Mouse (Mus musculus) T-helper 17 cell (primary cell): ENCODE data around the gene Zfhx3.

Experiments
- in situ Hi-C, 2 experiments: fragments of 300-600 bp; cut with MboI, MseI; formaldehyde crosslinking; loops; 1 replicate in 1 of 2; 2 replicates in 1 of 2; pipeline ENCODE4 v1.15.1; 2025; ENCODE audit warnings: high pct_unique_total_duplicates in 2 of 2

The Zfhx3 gene

GRCm38 (mm10) chr8:108829305-108829717 lies 886.9 kb downstream of the Zfhx3 start:
- in situ Hi-C loops = no loop called here

- in situ Hi-C loops = no loop called here
These were observed 892.7 kb downstream of the Zfhx3 start for GRCm38 (mm10) chr8:108835143-108835542.

GRCm38 (mm10) chr8:108837788-108838187 lies 895.3 kb downstream of the Zfhx3 start:
- in situ Hi-C loops = no loop called here

GRCm38 (mm10) chr8:108838761-108839160 lies 896.3 kb downstream of the Zfhx3 start:
- in situ Hi-C loops = no loop called here

- in situ Hi-C loops = no loop called here
These were observed 899.9 kb downstream of the Zfhx3 start for GRCm38 (mm10) chr8:108842307-108842706.

GRCm38 (mm10) chr8:108846174-108846573 lies 903.7 kb downstream of the Zfhx3 start:
- in situ Hi-C loops = no loop called here

GRCm38 (mm10) chr8:108846827-108847226 lies 904.4 kb downstream of the Zfhx3 start:
- in situ Hi-C loops = no loop called here

- in situ Hi-C loops = no loop called here
These were observed 904.9 kb downstream of the Zfhx3 start for GRCm38 (mm10) chr8:108847356-108847755.

- in situ Hi-C loops = no loop called here
These were observed 906.0 kb downstream of the Zfhx3 start for GRCm38 (mm10) chr8:108848484-108848883.

- in situ Hi-C loops = no loop called here
These were observed 910.6 kb downstream of the Zfhx3 start for GRCm38 (mm10) chr8:108853028-108853427.

GRCm38 (mm10) chr8:108854444-108855102 lies 912.1 kb downstream of the Zfhx3 start:
- in situ Hi-C loops = no loop called here

- in situ Hi-C loops = no loop called here
These were observed 916.6 kb downstream of the Zfhx3 start for GRCm38 (mm10) chr8:108859001-108859400.

- in situ Hi-C loops = no loop called here
These were observed 917.5 kb downstream of the Zfhx3 start for GRCm38 (mm10) chr8:108859983-108860382.

GRCm38 (mm10) chr8:108863440-108863839 lies 921.0 kb downstream of the Zfhx3 start:
- in situ Hi-C loops = no loop called here

GRCm38 (mm10) chr8:108866430-108866829 lies 924.0 kb downstream of the Zfhx3 start:
- in situ Hi-C loops = no loop called here

- in situ Hi-C loops = no loop called here
These were observed 925.2 kb downstream of the Zfhx3 start for GRCm38 (mm10) chr8:108867482-108868258.

- in situ Hi-C loops = no loop called here
These were observed 926.0 kb downstream of the Zfhx3 start for GRCm38 (mm10) chr8:108868259-108869090.

- in situ Hi-C loops = no loop called here
These were observed 927.0 kb downstream of the Zfhx3 start for GRCm38 (mm10) chr8:108869420-108869819.

GRCm38 (mm10) chr8:108869935-108870334 lies 927.5 kb downstream of the Zfhx3 start:
- in situ Hi-C loops = no loop called here

GRCm38 (mm10) chr8:108870371-108870770 lies 927.9 kb downstream of the Zfhx3 start:
- in situ Hi-C loops = no loop called here

GRCm38 (mm10) chr8:108875722-108876121 lies 933.3 kb downstream of the Zfhx3 start:
- in situ Hi-C loops = no loop called here

- in situ Hi-C loops = no loop called here
These were observed 937.7 kb downstream of the Zfhx3 start for GRCm38 (mm10) chr8:108880101-108880500.
